34 mouse cellular contexts compared by ENCODE assay signal in the genomic region with DNA sequence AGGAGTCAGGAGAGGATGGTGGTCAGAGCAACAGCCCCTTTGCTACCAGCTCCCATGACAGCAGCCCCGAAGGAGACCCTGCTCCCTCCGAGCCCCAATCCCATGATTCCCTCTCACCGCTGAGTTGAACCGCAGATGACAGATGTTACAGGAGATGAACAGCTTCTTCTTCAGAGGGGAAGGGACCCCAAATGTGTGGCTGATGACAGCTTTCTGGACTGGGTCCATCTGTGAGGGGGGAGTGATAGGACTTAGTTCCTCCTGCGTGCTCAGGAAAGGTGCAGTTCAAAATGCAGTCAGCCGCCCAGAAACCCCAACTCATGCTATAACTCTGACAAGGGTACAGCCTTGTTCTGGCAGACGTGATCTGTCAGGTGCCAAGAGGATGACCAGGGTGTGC. TPM values are rescaled to one million over a fixed set of nuclear protein-coding genes. Genes with fewer than 3 reads are reported as not detected.
"Had no signal": no experiment of that assay in that cellular context is flagged by ENCODE, and none has a peak within 500 bp of the region (broad histone marks: within the 10 kb centered on the region; RNA-seq: fewer than 3 reads in every experiment).

No protein-coding gene starts in this region.

- H3K9me3 ChIP-seq: heart, embryonic 12.5 days; heart, embryonic 13.5 days; heart, embryonic 15.5 days; hindbrain, embryonic 10.5 days; hindbrain, embryonic 12.5 days; hindbrain, embryonic 13.5 days; hindbrain, embryonic 15.5 days; intestine, embryonic 15.5 days; kidney, embryonic 15.5 days had no signal

- H3K9ac ChIP-seq: heart, embryonic 12.5 days; heart, embryonic 13.5 days; heart, embryonic 15.5 days; hindbrain, embryonic 12.5 days; hindbrain, embryonic 13.5 days; hindbrain, embryonic 14.5 days; hindbrain, embryonic 15.5 days; intestine, embryonic 15.5 days; kidney, embryonic 15.5 days had no signal

- H3K4me1 ChIP-seq: heart, embryonic 12.5 days; heart, embryonic 13.5 days; heart, embryonic 15.5 days; hindbrain, embryonic 12.5 days; hindbrain, embryonic 15.5 days; intestine, embryonic 15.5 days; kidney, embryonic 15.5 days had no signal

- H3K27ac ChIP-seq: heart, embryonic 13.5 days; heart, embryonic 15.5 days; hindbrain, embryonic 10.5 days; hindbrain, embryonic 12.5 days; hindbrain, embryonic 13.5 days; hindbrain, embryonic 14.5 days; hindbrain, embryonic 15.5 days; hindbrain, postnatal 0 days; intestine, embryonic 15.5 days; kidney, embryonic 15.5 days; kidney, postnatal 0 days; layer of hippocampus, adult 2 months; left cerebral cortex, adult 2 months had no signal

- H3K36me3 ChIP-seq: heart, embryonic 12.5 days; heart, embryonic 13.5 days; heart, embryonic 15.5 days; hindbrain, embryonic 10.5 days; hindbrain, embryonic 12.5 days; hindbrain, embryonic 13.5 days; hindbrain, embryonic 15.5 days; intestine, embryonic 15.5 days; kidney, embryonic 15.5 days had no signal

- ATAC-seq: hindbrain, embryonic 16.5 days; hindbrain, postnatal 0 days; inflammation-experienced regulatory T-cells, adult 6 months; intestine, embryonic 15.5 days; intestine, embryonic 16.5 days; intestine, postnatal 0 days had no signal

- H3K4me3 ChIP-seq: heart, embryonic 12.5 days; heart, embryonic 13.5 days; heart, embryonic 15.5 days; hindbrain, embryonic 10.5 days; hindbrain, embryonic 12.5 days; hindbrain, embryonic 13.5 days; hindbrain, embryonic 15.5 days; intestine, embryonic 15.5 days; kidney, embryonic 15.5 days; layer of hippocampus, adult 2 months; left cerebral cortex, adult 2 months had no signal

- DNase-seq: heart, postnatal 10 days; heart, postnatal 14 days; heart, postnatal 36 days; heart, postnatal 4 days; kidney, adult 11 months; kidney, adult 18-20 months; kidney, adult 2 months; kidney, adult 8-10 months; kidney, adult 9 months; kidney, postnatal 10 days; kidney, postnatal 14 days; kidney, postnatal 25 days; kidney, postnatal 36 days; kidney, postnatal 4 days; layer of hippocampus, adult 9-11 months; layer of hippocampus, postnatal 36 days had no signal

RNA-seq across cellular contexts. Expression of a gene that starts 57.7 kb away (rescaled TPM):
- polyA plus RNA-seq: inflammation-experienced regulatory T-cells, adult 6 months had no signal
